In the genomic region with DNA sequence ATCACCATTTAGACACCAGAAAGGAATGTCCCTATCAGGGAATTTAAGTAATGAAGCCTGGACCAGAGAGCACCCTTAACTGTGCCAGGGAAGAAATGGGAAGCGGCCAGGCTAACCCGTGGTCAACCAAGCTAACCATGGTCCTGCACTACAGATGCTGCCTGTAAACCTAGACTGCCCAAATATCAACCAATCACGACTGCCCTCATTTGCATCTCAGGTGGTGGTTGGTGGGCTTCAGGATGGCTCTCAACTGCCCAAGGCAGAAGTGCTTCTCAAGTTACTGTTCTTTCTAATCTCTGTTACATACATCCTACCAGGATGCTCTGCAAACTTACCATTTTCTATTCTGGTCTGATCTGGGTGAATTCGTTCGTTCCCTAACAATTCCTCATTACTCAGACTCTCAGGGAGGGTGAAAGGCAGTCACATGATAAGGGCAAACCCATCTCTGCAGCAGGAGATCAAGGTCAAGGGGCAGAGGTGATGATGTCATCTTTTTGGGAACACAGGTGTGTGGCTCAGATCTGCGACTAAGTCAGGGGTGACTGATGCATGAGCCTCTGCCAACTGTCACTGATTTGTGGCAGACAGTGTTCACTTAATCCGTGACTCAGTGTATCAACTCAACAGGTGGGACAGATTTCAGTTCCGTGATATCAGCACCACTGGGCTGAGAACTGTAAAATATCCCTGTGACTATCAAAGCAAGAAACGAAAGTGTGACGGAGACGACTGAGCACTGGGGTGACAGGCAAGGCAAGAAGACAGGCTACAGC, we compare ENCODE assay signal across 10 mouse cellular contexts. TPM values are rescaled to one million over a fixed set of nuclear protein-coding genes. Genes with fewer than 3 reads are reported as not detected.
DNase-seq lines count a peak whose midpoint lies in the region; ATAC-seq and TF ChIP-seq lines count a peak whose summit lies in the region.
"Had no signal": no experiment of that assay in that cellular context is flagged by ENCODE, and none has a peak within 500 bp of the region (broad histone marks: within the 10 kb centered on the region; RNA-seq: fewer than 3 reads in every experiment).

No protein-coding gene starts in this region.

- whole genome bisulfite sequencing in lung, postnatal 0 days: 30% methylated on average over 11 of the region's 11 CpGs
- 41% methylated on average over 11 of the region's 11 CpGs for WGBS in lung, adult 2 months
- 32% methylated on average over 11 of the region's 11 CpGs for whole genome bisulfite sequencing in stomach, embryonic 16.5 days

- H3K4me1 ChIP-seq in lung, postnatal 0 days (ENCODE audit: insufficient read depth, low read depth, low read length): peaks cover 3% of the 10 kb centered on the region; the same call in 1 of the 2 replicates
- H3K4me1 ChIP-seq in lung, adult 2 months (ENCODE audit: control insufficient read depth, insufficient read depth, low read length): no peaks in the 10 kb centered on the region
- peaks cover 14% of the 10 kb centered on the region; the same call in 1 of the 2 replicates for H3K4me1 ChIP-seq in stomach, embryonic 16.5 days (ENCODE audit: control insufficient read depth, insufficient read depth, low read length)
- H3K4me1 ChIP-seq: liver, embryonic 13.5 days had no signal

- DNase-seq in gastrocnemius, adult 2 months: no peak
- no peak for DNase-seq in gastrocnemius, adult 18-20 months (ENCODE audit: low spot score)
- peak; percentile 24 for DNase-seq in lung, postnatal 0 days (ENCODE audit: low spot score)
- DNase-seq in lung, adult 2 months: no peak
- DNase-seq in layer of hippocampus, adult 8-10 months (ENCODE audit: low spot score in 2 of 2): no peak
- no peak for DNase-seq in layer of hippocampus, adult 11-12 months (ENCODE audit: low spot score)
- DNase-seq: gastrocnemius, postnatal 36 days; liver, embryonic 13.5 days had no signal

- H3K27me3 ChIP-seq in lung, postnatal 0 days (replicated peaks; ENCODE audit: insufficient read depth, low read length): no peaks in the 10 kb centered on the region
- no peaks in the 10 kb centered on the region for H3K27me3 ChIP-seq in stomach, embryonic 16.5 days (ENCODE audit: control insufficient read depth, insufficient read depth, low read length)
- H3K27me3 ChIP-seq: liver, embryonic 13.5 days had no signal

- no peak overlapping the region for H3K4me2 ChIP-seq in lung, postnatal 0 days (replicated peaks; ENCODE audit: low read depth, low read length)
- no peak overlapping the region for H3K4me2 ChIP-seq in stomach, embryonic 16.5 days (ENCODE audit: low read depth, low read length)
- H3K4me2 ChIP-seq: liver, embryonic 13.5 days had no signal

- no peak overlapping the region for H3K9ac ChIP-seq in lung, postnatal 0 days (replicated peaks; ENCODE audit: low read depth)
- H3K9ac ChIP-seq in stomach, embryonic 16.5 days (ENCODE audit: low read length): no peak overlapping the region
- H3K9ac ChIP-seq: liver, embryonic 13.5 days had no signal

- no peak for TF ChIP-seq POLR2A in lung, adult 2 months (IDR thresholded peaks at IDR 0.05; ENCODE audit: borderline replicate concordance, extremely low read depth, low read depth, low read length)

- no peaks in the 10 kb centered on the region for H3K9me3 ChIP-seq in lung, postnatal 0 days (ENCODE audit: low read length)
- no peaks in the 10 kb centered on the region for H3K9me3 ChIP-seq in stomach, embryonic 16.5 days (replicated peaks; ENCODE audit: control insufficient read depth, low read length)
- H3K9me3 ChIP-seq: liver, embryonic 13.5 days had no signal

- no peak for TF ChIP-seq EP300 in lung, postnatal 0 days (IDR thresholded peaks at IDR 0.05)

- intact Hi-C loops in gastrocnemius, adult 2 months (cut with DNase I): no loop called here

- H3K27ac ChIP-seq in gastrocnemius, adult 2 months: no peak overlapping the region
- H3K27ac ChIP-seq in lung, postnatal 0 days (ENCODE audit: low read length): no peak overlapping the region
- H3K27ac ChIP-seq in stomach, embryonic 16.5 days (ENCODE audit: low read length): no peak overlapping the region
- H3K27ac ChIP-seq: liver, embryonic 13.5 days had no signal

- no peak for TF ChIP-seq CTCF in gastrocnemius, adult 2 months (IDR thresholded peaks at IDR 0.05)
- no peak for TF ChIP-seq CTCF in lung, postnatal 0 days (IDR thresholded peaks at IDR 0.05)
- TF ChIP-seq CTCF in lung, adult 2 months (IDR thresholded peaks at IDR 0.05; ENCODE audit: insufficient read depth, low read length): no peak

- H3K36me3 ChIP-seq in lung, postnatal 0 days (ENCODE audit: insufficient read depth, low read length): no peaks in the 10 kb centered on the region
- no peaks in the 10 kb centered on the region for H3K36me3 ChIP-seq in stomach, embryonic 16.5 days (ENCODE audit: control insufficient read depth, insufficient read depth, low read length)
- H3K36me3 ChIP-seq: liver, embryonic 13.5 days had no signal

- peak overlapping the region; percentile 43 for H3K4me3 ChIP-seq in gastrocnemius, adult 2 months
- H3K4me3 ChIP-seq in lung, postnatal 0 days (ENCODE audit: low read depth, low read length): no peak overlapping the region
- no peak overlapping the region for H3K4me3 ChIP-seq in lung, adult 2 months (replicated peaks; ENCODE audit: extremely low read depth, low read depth, low read length)
- no peak overlapping the region for H3K4me3 ChIP-seq in stomach, embryonic 16.5 days (replicated peaks; ENCODE audit: low read length)
- H3K4me3 ChIP-seq: liver, embryonic 13.5 days had no signal

- peak; percentile 55 for ATAC-seq in lung, postnatal 0 days
- ATAC-seq in granulocyte monocyte progenitor cell, adult 5-6 weeks (replicated peaks; ENCODE audit: poor library complexity, severe bottlenecking): peak; percentile 48
- peak; percentile 44; the same call in 1 of the 2 replicates for ATAC-seq in stomach, embryonic 16.5 days (ENCODE audit: insufficient read depth, low FRiP score)

RNA-seq across cellular contexts. Expression of gene St14, which starts 12.9 kb away (rescaled TPM):
- under 1 TPM in 1 of 2 experiments, not detected in 1; 0.08 TPM for total RNA-seq in gastrocnemius, adult 2 months (2021)
- under 1 TPM in 1 of 2 experiments, not detected in 1; 0.41 TPM for total RNA-seq in gastrocnemius, adult 18-20 months (2021)
- 36.6 and 42.3 TPM in 2 replicates for polyA plus RNA-seq in lung, postnatal 0 days (2015; fragmentation: Nextera tagmentation; extraction: Ambion mirVana)
- 42.5 and 47.2 TPM in 2 replicates for polyA plus RNA-seq in lung, adult 2 months (2012; rRNA removed)
- total RNA-seq in granulocyte monocyte progenitor cell, adult 5-6 weeks (2014; fragmentation: Nextera tagmentation): 6.2 and 7.1 TPM in 2 replicates
- total RNA-seq in granulocyte monocyte progenitor cell, adult 5-6 weeks (2017): 7.7 and 16.5 TPM in 2 replicates
- polyA plus RNA-seq in stomach, embryonic 16.5 days (2015; fragmentation: Nextera tagmentation; extraction: Ambion mirVana): 77.9 and 96.3 TPM in 2 replicates
- 10 to 100 TPM in 1 of 4 experiments, 1 to 10 TPM in 1, under 1 TPM in 2; 0.70 to 14.8 (median 5.4) TPM for total RNA-seq in layer of hippocampus, adult 8-10 months (2022)
- total RNA-seq: gastrocnemius, postnatal 36 days had no signal
